Mouse (Mus musculus): ENCODE measurements around the gene Myrfl. TPM values are rescaled to one million over a fixed set of nuclear protein-coding genes. Genes with fewer than 3 reads are reported as not detected.

Gene Myrfl
- total RNA-seq (2022): under 1 TPM in 3 of 4 experiments, not detected in 1; 0.14 to 0.30 (median 0.25) TPM

DNA sequence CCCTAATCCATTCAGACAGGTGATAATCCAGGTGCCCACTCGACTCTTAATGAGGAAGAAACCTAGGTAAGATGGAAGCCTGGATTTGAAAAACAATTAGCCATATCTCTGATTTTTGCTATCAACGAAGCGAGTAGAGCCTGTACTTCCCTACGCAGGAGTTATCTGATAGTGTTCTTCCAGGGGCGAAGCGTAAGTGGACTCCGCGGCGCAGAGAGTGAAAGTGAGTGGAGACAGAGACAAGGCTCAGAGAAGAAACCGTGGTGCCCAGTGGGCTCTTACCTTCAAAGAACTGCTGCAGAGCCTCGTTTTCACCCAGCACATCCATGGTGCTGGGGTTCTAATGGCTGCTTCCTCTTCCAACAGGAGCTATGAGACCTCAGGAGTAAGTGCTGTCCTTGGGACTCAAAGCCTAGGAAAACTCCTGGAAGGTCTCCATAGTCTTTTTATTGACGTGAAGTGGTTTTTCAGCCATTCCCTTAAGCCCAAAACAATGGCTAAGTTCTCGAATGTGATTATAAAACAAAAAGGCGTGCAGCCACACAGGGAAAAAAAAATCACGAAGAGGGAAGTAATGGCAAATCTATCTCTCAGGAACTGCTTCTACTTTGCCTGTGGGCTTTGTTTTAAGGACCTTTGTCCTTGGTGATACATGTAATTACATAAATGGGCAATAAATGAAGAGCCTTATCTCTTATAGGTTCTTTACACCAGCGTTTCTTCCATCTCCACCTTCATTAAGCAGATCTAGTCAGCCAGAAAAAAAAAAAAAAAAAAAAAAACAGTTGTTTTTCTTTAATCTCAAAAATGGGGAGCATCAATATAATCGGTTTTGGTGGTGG, at the start of gene Myrfl:
Gene Myrfl, minus strand, starts transcription at position 584 of the 842 bp plus-strand sequence.
- no peak for DNase-seq

GRCm38 (mm10) chr10:116944940-116945339, 48.2 kb upstream of the Myrfl start:
- no peak for DNase-seq

GRCm38 (mm10) chr10:116944144-116944543, 47.4 kb upstream of the Myrfl start:
- no peak for DNase-seq

DNA sequence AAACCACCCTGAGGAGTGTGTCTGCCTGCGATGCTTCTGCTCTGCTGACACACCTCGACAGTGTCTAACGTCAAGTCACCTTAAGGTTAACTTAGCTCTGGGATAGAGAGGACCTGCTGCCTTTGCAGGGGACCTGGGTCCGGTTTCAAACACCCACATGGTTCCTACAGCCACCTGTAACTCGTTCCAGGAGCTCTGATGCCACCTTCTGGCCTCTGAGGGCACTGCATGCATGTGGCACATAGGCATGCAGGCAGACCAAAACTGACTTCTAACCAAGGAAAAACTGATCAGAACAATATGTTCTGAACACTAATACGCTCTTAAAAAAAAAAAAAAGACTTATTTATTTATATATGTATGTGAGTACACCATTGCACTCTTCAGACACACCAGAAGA, 46.3 kb upstream of the Myrfl start:
- no peak for DNase-seq

- no peak for DNase-seq
These were observed 38.3 kb upstream of the Myrfl start for GRCm38 (mm10) chr10:116935028-116935427.

GRCm38 (mm10) chr10:116933794-116934193, 37.1 kb upstream of the Myrfl start:
- no peak for DNase-seq

GRCm38 (mm10) chr10:116932418-116932817, 35.7 kb upstream of the Myrfl start:
- DNase-seq: no peak

GRCm38 (mm10) chr10:116931497-116932179, 34.9 kb upstream of the Myrfl start:
- DNase-seq: no peak

- no peak for DNase-seq
These were observed 34.2 kb upstream of the Myrfl start for GRCm38 (mm10) chr10:116930936-116931335.

- DNase-seq: no peak
These were observed 33.8 kb upstream of the Myrfl start for GRCm38 (mm10) chr10:116930506-116930905.

DNA sequence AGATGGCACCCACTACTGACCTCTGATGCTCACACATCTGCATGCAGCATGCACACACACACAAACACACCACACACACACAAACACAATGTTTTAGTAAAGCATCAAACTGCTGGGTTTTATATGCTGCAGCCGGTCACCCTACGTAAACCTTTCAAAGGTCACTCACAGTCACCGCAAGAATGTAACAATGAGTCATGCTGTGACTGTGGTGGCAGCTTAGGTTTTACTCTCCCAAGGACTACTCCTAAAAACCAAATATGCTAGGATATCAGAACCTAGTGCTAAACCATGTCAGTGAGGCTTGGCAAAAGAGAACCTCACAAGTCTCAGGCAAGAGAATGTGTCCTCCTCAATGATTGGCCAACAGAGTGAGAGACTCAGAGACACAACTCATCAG, 32.1 kb upstream of the Myrfl start:
- peak; percentile 45 for DNase-seq

- no peak for DNase-seq
These were observed 29.9 kb upstream of the Myrfl start for GRCm38 (mm10) chr10:116926428-116927113.

DNA sequence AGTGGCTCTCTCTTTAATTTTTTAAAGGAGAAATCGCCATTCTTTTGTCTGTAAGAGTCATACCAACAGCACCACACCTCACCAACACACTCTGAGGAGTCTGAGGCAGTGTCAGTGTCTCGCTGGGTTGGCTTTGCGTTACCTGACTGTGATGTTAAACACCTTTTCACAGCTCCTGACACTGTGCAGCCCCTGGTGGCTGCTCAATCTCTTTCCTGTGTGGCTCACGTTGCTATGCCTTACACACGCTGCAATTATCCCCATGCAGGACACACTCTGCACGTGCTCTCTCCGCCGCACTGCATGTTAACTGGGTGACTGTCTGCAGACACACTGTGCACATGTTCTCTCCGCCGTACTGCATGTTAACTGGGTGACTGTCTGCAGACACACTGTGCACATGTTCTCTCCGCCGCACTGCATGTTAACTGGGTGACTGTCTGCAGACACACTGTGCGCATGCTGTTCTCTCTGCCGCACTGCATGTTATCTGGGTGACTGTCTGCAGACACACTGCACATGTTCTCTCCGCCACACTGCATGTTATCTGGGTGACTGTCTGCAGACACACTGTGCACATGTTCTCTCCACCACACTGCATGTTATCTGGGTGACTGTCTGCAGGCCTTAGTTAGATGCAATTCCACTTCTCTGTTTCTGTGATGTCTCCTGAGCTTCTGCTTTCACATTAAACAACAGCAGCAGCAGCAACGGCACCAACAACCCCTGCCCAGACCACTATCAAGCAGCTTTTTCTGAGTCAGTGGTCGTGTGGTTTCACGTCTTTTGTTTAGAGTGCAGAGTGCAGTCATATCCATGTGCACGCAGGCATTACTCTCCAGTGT, 27.2 kb upstream of the Myrfl start:
- DNase-seq: no peak

DNA sequence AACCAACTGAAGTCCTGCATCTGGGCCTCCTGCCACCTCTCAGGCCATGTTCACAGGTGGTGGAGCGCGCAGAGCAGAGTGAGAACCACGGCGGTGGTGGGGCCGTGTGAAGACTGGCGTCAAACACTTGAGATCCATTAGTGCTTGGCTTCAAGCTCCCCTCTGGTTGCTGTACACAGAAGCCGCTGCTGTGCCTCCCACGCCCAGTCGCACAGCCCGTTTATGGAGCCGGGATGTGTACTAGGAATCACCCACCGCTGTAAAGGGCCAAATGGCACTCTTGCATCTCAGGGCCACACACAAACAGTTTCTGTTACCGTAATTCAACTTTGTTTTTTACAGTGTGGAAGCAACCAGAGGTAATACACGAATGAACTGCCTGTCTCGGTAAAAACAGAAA, 25.4 kb upstream of the Myrfl start:
- DNase-seq: no peak

DNA sequence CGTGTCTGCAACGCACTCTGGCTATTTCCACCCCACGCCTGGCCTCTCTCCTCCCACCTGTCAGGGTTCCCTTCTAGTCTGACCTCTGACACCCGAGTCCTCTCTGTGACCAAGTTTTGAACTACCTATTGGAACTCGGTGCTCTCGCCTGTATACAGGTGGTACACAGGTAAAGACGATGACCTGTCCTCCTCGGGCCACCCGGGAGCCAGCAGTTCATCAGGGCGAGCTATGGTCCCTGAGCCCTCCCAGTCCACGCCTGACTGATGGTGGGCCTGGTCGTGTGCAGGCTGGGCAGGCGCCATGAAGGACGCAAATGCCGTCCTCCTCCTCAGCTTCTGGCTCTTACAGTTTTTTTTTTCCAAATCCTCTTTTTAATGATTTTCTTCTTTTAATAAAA, 24.7 kb upstream of the Myrfl start:
- DNase-seq: no peak

- DNase-seq: no peak
These were observed 23.9 kb upstream of the Myrfl start for GRCm38 (mm10) chr10:116920641-116921040.

- no peak for DNase-seq
These were observed 22.9 kb upstream of the Myrfl start for GRCm38 (mm10) chr10:116919368-116920317.

DNA sequence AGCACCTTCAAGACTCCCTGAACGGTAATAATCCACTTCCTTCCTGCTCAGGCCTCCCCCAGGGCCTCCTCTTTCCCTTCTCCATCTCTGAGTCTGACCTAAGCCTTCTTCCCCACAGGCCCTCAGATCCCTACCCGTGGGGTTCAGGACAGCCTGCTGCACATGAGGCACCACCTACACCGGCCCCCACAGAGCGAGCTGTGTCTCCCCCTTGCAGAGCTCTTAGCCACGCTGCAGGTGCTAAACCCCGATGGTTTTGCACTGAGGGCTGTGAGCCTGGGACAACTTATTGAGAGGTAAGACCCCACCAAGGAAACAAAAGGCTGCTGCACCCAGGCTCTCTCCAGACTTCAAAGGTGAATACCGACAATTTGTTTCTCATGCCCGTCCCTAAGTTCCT, 19.9 kb upstream of the Myrfl start:
- no peak for DNase-seq

DNA sequence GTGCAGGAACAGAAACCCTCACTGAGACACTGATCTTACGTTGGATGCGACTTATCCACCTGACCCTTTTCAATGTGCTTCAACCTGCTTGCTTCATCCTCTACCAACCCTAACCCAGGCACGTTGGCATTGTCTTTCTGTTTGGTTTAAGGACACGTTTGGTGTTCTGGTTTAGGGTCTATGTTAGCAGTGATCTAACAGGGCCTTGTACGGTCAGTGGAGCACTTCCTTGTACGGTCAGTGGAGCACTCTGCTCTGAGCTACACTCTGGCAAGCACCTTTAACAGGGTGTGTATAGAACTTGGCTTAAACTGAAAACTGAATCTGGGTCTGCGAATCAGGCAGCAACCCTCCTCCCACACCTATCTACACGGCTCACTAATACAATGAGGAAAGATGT, 18.6 kb upstream of the Myrfl start:
- no peak for DNase-seq

- peak; percentile 60 for DNase-seq
These were observed 17.9 kb upstream of the Myrfl start for GRCm38 (mm10) chr10:116914586-116914985.

GRCm38 (mm10) chr10:116913647-116914273, 17.0 kb upstream of the Myrfl start:
- no peak for DNase-seq

Data from adrenal gland, adult 8-10 months (tissue).